Mouse (Mus musculus) ES-Bruce4 (cell line): ENCODE measurements around the gene Shmt1.

ENCODE experiments used
- CTCF ChIP-seq: IDR thresholded peaks from one replicate; pipeline ENCODE4 v1.8.1; 2011; ENCODE audit warnings: low read depth, low read length
- EP300 ChIP-seq: IDR thresholded peaks from 2 replicates; pipeline ENCODE4 v1.6.1; 2011; ENCODE audit warnings: low read depth, low read length; ENCODE audit not compliant: insufficient read depth
- POLR2A ChIP-seq: IDR thresholded peaks from one replicate; pipeline ENCODE4 v1.8.1; 2011; ENCODE audit warnings: low read length; ENCODE audit not compliant: insufficient read depth

DNA sequence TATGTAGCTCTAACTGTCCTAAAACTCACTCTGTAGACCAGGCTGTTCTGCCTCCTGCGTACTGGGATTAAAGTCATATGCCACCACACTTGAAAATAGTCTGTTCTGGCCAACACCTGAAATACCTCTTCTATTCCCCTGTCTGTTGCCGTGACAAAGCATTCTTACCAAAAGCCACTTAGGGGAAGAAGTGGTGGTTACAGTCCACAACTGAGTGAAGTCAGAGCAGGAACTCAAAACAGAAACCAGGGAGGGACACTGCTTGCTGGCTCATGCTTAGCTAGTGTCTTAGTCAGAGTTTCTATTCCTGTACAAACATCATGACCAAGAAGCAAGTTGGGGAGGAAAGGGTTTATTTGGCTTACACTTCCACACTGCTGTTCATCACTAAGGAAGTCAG is 42.2 kb downstream of the Shmt1 start:
- no peak for TF ChIP-seq CTCF
- no peak for TF ChIP-seq EP300
- TF ChIP-seq POLR2A: no peak
